Mouse (Mus musculus) neural tube, embryonic 15.5 days (tissue): ENCODE results near the gene Wdr82. TPM values are rescaled to one million over a fixed set of nuclear protein-coding genes. Genes with fewer than 3 reads are reported as not detected.

Experiments used
- ATAC-seq: fragments of 200-750 bp; cut with Nextera tagmentation; 2 replicates; pipeline ENCODE4 v1.8.0; 2017; ENCODE audit warnings: mild to moderate bottlenecking, moderate TSS enrichment, moderate library complexity; ENCODE audit not compliant: low FRiP score
- H3K27ac ChIP-seq: fragments of 300-500 bp; sonication (generic); replicated peaks from 2 replicates; pipeline ENCODE4 v1.5.1; 2015; ENCODE audit warnings: mild to moderate bottlenecking, inconsistent platforms
- H3K27me3 ChIP-seq: fragments of 300-500 bp; sonication (generic); replicated peaks from 2 replicates; pipeline ENCODE4 v1.6.1; 2015; ENCODE audit warnings: inconsistent platforms
- H3K36me3 ChIP-seq: fragments of 300-500 bp; sonication (generic); 2 replicates; pipeline ENCODE4 v1.6.1; 2015; ENCODE audit warnings: inconsistent platforms
- H3K4me1 ChIP-seq: fragments of 300-500 bp; sonication (generic); 2 replicates; pipeline ENCODE4 v1.6.1; 2015; ENCODE audit warnings: inconsistent platforms
- H3K4me2 ChIP-seq: fragments of 300-500 bp; sonication (generic); 2 replicates; pipeline ENCODE4 v1.6.1; 2015; ENCODE audit warnings: inconsistent platforms, mild to moderate bottlenecking, moderate library complexity
- H3K4me3 ChIP-seq: fragments of 300-500 bp; sonication (generic); replicated peaks from 2 replicates; pipeline ENCODE4 v1.5.1; 2015; ENCODE audit warnings: mild to moderate bottlenecking, inconsistent platforms
- H3K9ac ChIP-seq: fragments of 300-500 bp; sonication (generic); replicated peaks from 2 replicates; pipeline ENCODE4 v1.6.1; 2015; ENCODE audit warnings: mild to moderate bottlenecking, inconsistent platforms
- H3K9me3 ChIP-seq: fragments of 300-500 bp; sonication (generic); replicated peaks from 2 replicates; pipeline ENCODE4 v1.6.1; 2016; ENCODE audit warnings: inconsistent platforms
- WGBS: fragments of 180-500 bp; shearing (Covaris S2); methylation state at CpG from one replicate; pipeline ENCODE4 v1.1.7; 2015; ENCODE audit warnings: mixed read lengths; 5-methylcytosine and 5-hydroxymethylcytosine counted together
- polyA plus RNA-seq: library from polyadenylated mRNA; unstranded; fragments of >200 nt; fragmentation: Nextera tagmentation; extraction: Ambion mirVana; gene quantifications from 2 replicates; pipeline ENCODE4 v1.2.1, GENCODE M21; 2015

Gene Wdr82
- polyA plus RNA-seq, 1 experiment from 2014 or later: 32.1 TPM

DNA sequence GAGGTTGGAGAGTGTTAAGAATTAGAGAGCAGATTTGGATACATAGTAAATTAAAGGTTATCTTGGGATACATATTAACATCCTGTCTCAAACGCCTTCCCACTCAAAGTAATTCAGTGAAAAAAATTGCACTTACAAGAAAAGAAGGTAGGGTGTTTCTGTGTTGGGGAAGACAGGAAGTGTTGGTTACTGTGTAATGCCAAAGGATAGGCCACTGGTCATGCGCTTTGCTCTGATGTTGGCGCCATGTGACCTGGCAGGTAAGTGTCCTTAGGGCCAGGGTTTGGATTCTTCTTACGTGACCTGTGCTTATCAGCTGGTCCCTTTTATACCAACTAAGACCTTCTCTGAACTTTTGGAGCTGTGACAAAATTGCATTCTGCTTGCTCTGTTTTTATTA is 11.4 kb downstream of the Wdr82 start:
- Histone ChIP-seq H3K27me3 (no peaks in the 10 kb centered on the region), H3K27ac (no peak overlapping the region), H3K9ac (no peak overlapping the region), H3K4me2 (no peak overlapping the region), H3K4me3 (no peak overlapping the region), H3K4me1 (no peaks in the 10 kb centered on the region), H3K36me3 (peaks cover 88% of the 10 kb centered on the region), H3K9me3 (no peaks in the 10 kb centered on the region)
- no peak for ATAC-seq
- WGBS: 95% methylated on average over 4 of the region's 4 CpGs

DNA sequence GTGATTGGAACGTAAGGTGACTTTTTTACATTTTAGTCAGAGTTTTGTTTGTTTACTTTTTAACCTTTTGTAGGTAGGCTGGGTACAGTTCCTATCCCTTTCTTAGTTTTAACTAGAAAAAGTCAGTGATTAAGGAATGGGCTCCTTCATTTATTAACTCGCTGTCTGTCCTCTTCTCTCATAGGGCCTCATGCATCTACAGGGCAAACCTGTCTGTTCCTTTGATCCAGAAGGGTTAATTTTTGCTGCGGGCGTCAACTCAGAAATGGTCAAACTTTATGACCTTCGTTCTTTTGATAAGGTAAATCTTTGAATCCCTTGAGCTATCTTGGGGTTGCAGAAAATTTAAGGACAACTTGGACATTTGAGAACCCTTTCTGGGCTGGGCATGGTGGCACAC is 13.3 kb downstream of the Wdr82 start:
- 90% methylated on average over 5 of the region's 5 CpGs for WGBS
- Histone ChIP-seq H3K4me3 (no peak overlapping the region), H3K4me1 (no peaks in the 10 kb centered on the region), H3K9ac (no peak overlapping the region), H3K9me3 (no peaks in the 10 kb centered on the region), H3K27ac (no peak overlapping the region), H3K27me3 (no peaks in the 10 kb centered on the region), H3K4me2 (no peak overlapping the region), H3K36me3 (peaks cover 90% of the 10 kb centered on the region)
- ATAC-seq: no peak

DNA sequence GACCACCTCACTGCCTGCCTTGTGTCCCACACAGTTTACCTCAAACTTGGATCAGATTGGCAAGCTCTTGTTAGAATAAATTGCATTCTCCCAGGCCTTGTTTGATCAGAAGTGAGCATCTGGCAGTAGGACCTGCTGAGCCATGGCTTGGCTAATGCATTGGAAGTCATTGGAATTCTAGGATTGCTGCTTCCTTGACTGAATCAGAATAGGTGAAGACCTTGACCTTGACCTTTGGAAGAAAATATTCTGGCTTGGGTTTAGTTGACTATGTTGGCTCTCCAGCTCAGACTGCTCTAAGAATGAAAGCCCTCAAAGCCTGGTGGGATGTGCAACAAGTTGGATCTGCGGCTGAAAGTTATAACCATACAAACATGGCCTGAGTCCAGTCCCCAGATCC is 20.6 kb downstream of the Wdr82 start:
- Histone ChIP-seq H3K4me2 (no peak overlapping the region), H3K9ac (no peak overlapping the region), H3K4me1 (peaks cover 6% of the 10 kb centered on the region; the same call in 1 of the 2 replicates), H3K27me3 (no peaks in the 10 kb centered on the region), H3K9me3 (no peaks in the 10 kb centered on the region), H3K27ac (no peak overlapping the region), H3K36me3 (peaks cover 59% of the 10 kb centered on the region), H3K4me3 (no peak overlapping the region)
- ATAC-seq: no peak
- 100% methylated on average over 1 of the region's 1 CpGs for WGBS

DNA sequence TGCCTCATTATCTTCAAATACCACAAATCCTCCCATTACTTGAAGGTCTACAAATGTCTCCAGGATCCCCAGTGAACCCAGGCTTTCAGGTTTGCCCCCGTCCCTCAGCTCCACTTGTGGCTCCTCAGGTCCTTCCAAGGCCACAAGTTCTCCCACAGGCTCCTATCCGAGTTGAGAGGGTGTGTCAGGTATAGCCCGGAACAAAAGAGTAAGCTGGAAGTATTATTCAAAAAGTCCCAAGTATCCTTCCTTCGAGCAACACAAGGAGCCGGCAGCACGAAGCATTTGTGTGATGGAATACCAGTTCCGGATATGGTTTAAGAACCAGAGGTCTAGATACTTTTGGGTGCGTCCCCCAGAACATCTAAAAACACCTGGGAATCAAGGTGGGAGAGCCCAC is 21.3 kb downstream of the Wdr82 start:
- Histone ChIP-seq H3K4me1 (peaks cover 6% of the 10 kb centered on the region; the same call in 1 of the 2 replicates), H3K9ac (no peak overlapping the region), H3K36me3 (peaks cover 52% of the 10 kb centered on the region), H3K4me2 (no peak overlapping the region), H3K27me3 (no peaks in the 10 kb centered on the region), H3K27ac (no peak overlapping the region), H3K4me3 (no peak overlapping the region), H3K9me3 (no peaks in the 10 kb centered on the region)
- 93% methylated on average over 8 of the region's 8 CpGs for WGBS
- no peak for ATAC-seq

DNA sequence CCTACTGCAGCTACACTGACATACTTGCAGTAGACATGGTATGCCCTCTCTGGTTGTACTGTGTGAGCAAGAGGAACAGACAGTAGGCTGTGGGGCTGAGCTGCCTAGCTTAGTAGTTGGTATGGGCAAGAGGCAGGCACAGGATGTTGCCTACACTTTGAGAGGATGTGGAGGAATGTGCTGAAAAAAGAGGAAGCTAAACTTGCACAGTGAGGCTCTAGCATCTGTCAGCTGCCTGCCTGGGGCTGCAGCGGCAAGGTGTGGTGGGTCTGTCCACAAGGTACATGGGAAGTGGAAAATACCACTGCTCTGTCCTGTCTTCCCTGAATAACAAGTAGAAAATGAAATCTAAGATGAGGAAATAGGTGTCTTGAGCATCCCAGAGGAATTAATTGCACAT is 22.3 kb downstream of the Wdr82 start:
- ATAC-seq: no peak
- H3K4me2 ChIP-seq: no peak overlapping the region
- WGBS: 91% methylated on average over 1 of the region's 1 CpGs
- H3K9me3 ChIP-seq: no peaks in the 10 kb centered on the region
- no peak overlapping the region for H3K9ac ChIP-seq
- H3K36me3 ChIP-seq: peaks cover 42% of the 10 kb centered on the region
- H3K4me1 ChIP-seq: peaks cover 10% of the 10 kb centered on the region
- no peak overlapping the region for H3K4me3 ChIP-seq
- H3K27ac ChIP-seq: no peak overlapping the region
- H3K27me3 ChIP-seq: no peaks in the 10 kb centered on the region

DNA sequence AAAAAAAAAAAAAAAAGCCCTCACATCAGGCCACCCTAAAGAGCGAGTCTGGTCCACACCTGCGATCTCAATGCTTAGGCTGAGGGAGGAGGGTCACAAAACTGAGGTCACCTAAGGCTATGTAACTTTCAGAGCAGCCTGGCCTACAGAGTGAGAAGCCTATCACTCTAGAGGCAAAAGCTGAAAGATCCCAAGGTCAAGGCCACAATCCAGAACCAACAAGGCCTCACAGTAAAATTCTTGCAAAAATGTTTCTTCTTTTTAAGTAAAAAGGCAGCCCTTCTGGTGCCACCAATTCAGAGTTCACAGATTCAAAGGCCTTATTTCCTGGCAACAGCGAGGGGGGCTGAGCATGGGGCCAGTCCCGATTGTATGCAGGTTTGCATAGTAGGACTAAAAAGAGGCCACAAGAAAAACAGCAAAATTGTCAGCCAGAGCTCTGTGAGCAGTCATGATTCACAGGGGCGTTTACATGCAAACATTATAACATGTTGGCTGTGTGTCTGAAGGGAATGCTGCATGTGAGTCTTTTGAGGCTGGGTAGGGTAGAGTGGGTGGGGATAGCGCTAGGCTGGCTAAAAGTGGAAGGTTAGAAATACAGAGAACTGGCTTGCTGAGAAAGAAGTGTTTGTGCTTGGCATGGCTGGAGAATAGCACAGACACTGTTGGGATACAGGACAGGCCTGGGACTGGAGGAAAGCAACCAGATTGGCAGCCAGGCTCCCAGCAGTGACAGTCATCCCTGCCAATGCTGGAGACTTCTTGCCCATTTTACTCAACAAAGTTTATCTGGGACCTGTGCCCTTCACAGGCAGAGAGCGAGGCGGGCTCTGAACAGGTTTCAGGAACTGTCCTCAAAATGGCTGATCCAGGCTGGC is 23.4 kb downstream of the Wdr82 start:
- Histone ChIP-seq H3K4me1 (peaks cover 17% of the 10 kb centered on the region), H3K4me3 (no peak overlapping the region), H3K36me3 (peaks cover 31% of the 10 kb centered on the region), H3K9ac (no peak overlapping the region), H3K27ac (no peak overlapping the region), H3K9me3 (no peaks in the 10 kb centered on the region), H3K27me3 (no peaks in the 10 kb centered on the region), H3K4me2 (no peak overlapping the region)
- ATAC-seq: no peak
- WGBS: 90% methylated on average over 8 of the region's 8 CpGs

DNA sequence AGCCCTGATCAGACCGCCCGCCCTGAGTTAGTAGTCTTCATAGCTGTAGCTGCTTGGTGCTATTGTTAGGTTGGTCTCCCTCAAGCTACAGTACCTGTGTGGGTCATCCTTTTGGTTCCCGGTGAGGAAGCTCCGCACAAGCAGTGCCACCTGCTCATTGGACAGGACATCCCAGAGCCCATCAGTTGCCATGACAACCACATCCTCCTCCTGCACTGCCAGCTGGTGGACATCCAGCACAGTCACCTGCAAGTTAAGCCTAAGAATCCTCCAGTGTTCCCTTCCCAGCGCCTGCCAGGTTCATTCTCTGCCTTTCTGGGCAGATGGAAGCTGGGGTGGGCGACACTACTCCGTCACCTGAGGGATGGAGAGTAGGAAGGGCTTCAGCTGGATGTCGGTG is 25.0 kb downstream of the Wdr82 start:
- H3K4me2 ChIP-seq: no peak overlapping the region
- WGBS: 70% methylated on average over 8 of the region's 8 CpGs
- H3K4me3 ChIP-seq: no peak overlapping the region
- peaks cover 15% of the 10 kb centered on the region for H3K36me3 ChIP-seq
- H3K9ac ChIP-seq: no peak overlapping the region
- H3K27me3 ChIP-seq: no peaks in the 10 kb centered on the region
- no peaks in the 10 kb centered on the region for H3K9me3 ChIP-seq
- ATAC-seq: no peak
- peaks cover 25% of the 10 kb centered on the region for H3K4me1 ChIP-seq
- H3K27ac ChIP-seq: no peak overlapping the region

DNA sequence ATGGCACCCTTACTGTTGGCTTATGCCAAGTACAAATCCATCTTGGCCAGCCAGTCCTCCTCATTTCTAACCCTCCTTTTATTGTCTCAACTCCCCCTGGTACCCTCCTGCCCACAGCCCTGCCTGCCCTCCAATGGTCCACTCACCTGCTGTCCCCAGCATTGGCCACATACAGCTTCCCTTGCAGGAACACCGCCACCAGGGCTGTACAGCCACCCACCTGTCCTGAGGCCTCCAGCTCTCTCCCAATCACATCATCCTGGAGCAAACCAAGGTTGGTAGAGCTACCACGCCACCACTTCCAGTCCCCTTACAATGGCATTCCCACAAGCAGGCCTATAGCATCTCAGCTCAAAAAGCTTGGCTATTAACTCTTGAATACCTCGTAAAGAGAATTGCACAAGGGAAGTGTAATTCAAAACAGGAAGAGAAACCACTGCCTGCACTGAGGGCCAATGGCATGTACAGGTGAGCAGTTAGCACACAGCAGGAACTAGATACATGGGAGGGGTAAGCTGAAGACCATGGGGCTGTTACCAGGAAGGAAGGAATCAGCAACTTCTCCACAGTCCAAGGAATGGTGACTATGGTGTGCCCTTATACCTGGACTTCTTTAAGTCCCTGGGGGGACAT is 26.5 kb downstream of the Wdr82 start:
- Histone ChIP-seq H3K4me1 (peaks cover 28% of the 10 kb centered on the region), H3K36me3 (peaks cover 2% of the 10 kb centered on the region), H3K9ac (no peak overlapping the region), H3K4me2 (no peak overlapping the region), H3K27me3 (no peaks in the 10 kb centered on the region), H3K9me3 (no peaks in the 10 kb centered on the region), H3K27ac (no peak overlapping the region), H3K4me3 (no peak overlapping the region)
- no peak for ATAC-seq
- WGBS: 61% methylated on average over 3 of the region's 3 CpGs

DNA sequence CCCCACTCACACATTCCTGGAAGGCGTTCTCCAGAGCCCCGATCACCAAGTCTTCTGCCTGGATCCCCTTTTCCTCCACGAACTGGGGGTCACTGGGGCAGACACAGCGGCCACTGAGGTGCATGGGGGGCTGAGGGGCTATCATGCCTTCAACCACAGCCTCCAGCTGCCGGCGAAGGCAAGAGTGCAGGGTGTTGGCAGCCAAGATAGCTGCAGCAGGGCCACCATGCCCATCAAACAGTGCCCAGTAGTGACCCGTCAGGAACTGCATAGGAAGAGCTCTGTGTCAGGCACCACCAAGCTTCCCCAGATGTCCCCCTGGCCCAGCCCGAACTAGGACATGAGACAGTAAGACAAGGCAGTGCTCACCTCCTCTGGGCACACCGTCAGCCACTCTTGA is 27.0 kb downstream of the Wdr82 start:
- no peak overlapping the region for H3K9ac ChIP-seq
- peaks cover 30% of the 10 kb centered on the region for H3K4me1 ChIP-seq
- H3K9me3 ChIP-seq: no peaks in the 10 kb centered on the region
- H3K4me3 ChIP-seq: no peak overlapping the region
- H3K4me2 ChIP-seq: no peak overlapping the region; the same call in 1 of the 2 replicates
- no peaks in the 10 kb centered on the region for H3K36me3 ChIP-seq
- no peak for ATAC-seq
- no peak overlapping the region for H3K27ac ChIP-seq
- 91% methylated on average over 9 of the region's 9 CpGs for WGBS
- no peaks in the 10 kb centered on the region for H3K27me3 ChIP-seq

DNA sequence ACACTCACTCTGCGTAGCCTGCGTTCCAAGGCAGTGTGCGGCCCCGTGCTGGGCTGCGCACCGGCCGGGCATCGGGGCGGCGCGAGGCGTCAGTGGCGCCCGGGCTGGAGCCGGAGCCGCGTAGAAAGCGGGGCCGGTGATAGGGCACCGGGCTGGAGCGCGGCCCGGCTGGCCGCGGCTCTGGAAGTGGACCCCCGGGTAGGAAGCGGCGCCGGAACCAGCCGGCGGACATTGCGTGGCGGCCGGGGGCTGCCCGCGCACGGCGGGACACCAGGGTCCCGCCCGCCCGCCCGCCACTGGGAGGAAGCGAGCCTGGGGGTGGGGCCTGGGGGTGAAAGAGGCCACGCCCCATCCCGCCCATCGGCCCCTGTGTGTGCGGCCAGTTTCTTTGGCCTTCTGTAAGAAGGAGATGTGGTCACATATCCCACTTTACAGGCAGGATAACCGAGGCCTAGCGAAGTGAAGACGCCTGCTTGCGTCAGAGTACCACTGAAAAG is 28.3 kb downstream of the Wdr82 start:
- Histone ChIP-seq H3K9ac (peak overlapping the region; percentile 59), H3K9me3 (no peaks in the 10 kb centered on the region), H3K4me1 (peaks cover 38% of the 10 kb centered on the region), H3K4me2 (peak overlapping the region; percentile 72), H3K27me3 (no peaks in the 10 kb centered on the region), H3K27ac (no peak overlapping the region), H3K36me3 (no peaks in the 10 kb centered on the region), H3K4me3 (peak overlapping the region; percentile 56)
- ATAC-seq: 0 out of 2 replicates have a peak, but pooled peaks have one; percentile 14
- under 1% methylated on average over 42 of the region's 51 CpGs for WGBS

DNA sequence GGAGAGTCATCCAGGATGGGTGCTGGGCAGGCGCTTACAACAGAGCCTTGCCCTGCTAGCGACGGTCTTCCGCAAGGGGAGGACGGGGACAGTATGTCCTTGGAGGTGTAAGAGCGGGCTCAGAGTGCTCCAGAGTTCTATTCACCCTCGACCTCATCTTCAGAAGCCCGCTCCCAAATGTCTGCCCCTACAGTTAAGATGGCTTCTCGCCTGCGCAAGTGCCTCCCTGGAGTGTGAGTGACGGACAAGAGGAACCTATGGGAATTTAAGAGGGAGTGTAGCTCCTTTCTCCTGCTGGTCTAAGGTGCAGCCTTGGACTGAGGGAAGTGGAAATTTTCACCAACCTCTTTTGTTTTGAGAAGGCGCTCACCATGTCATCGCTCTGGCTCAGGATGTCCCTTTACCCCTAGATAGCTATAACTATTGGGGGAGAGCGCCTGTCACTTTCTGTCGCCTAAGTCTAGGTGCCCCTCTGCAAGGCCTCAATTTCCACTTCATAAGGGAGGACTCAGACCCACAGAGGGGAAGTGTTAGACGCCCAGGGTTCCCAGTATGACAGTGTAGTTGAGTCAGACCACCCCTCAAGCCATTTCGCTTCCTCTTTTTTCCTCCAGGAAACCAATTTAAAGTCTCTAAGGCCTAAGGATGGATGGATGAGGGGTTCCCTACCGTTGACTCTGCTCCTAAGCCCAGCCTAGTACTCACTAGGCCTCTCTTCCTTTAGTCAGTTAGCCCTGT is 29.0 kb downstream of the Wdr82 start, which contains the start of gene Ppm1m:
TSS of gene Ppm1m (minus strand) at position 212 of the 738 bp plus-strand sequence.
- ATAC-seq: no peak
- Histone ChIP-seq H3K4me2 (peak within 1 kb of the TSS; percentile 72), H3K4me1 (peaks cover 45% of the 10 kb centered on the region), H3K36me3 (no peaks in the 10 kb centered on the region), H3K4me3 (peak within 1 kb of the TSS; percentile 56), H3K9ac (peak within 1 kb of the TSS; percentile 59), H3K27me3 (no peaks in the 10 kb centered on the region), H3K9me3 (no peaks in the 10 kb centered on the region), H3K27ac (no peak within 1 kb of the TSS)
- 45% methylated on average over 18 of the region's 18 CpGs for WGBS
